Mouse (Mus musculus): ENCODE results near the gene Xylt1. TPM values are rescaled to one million over a fixed set of nuclear protein-coding genes. Genes with fewer than 3 reads are reported as not detected.

The Xylt1 gene
- polyA plus RNA-seq, 1 experiment from 2014 or later: 1.4 TPM

DNA sequence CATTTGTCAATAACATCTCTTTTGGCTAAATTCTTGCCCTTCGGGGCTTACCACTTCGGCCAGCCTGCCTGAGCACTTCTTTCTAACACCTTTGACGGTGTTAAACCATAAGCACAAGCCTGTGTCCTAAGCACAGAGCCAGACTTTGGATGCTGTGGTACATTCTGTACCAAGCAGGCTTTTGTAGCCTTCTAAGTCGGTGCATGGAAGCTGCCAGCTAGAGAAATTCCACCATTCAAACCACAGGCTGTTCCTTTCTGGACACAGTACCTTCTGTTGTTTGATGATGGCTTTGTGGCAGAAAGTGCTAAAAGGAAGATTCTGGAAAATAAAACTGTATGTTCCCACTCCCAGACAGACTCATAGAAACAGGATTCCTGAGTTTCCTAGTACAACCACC lies 277.4 kb downstream of the Xylt1 start:
- H3K36me3 ChIP-seq: no peaks in the 10 kb centered on the region; the same call in 1 of the 2 replicates
- H3K9me3 ChIP-seq (replicated peaks): no peaks in the 10 kb centered on the region
- no peaks in the 10 kb centered on the region for H3K4me1 ChIP-seq (replicated peaks)
- H3K4me2 ChIP-seq: no peak overlapping the region
- H3K27ac ChIP-seq (ENCODE audit: poor library complexity, severe bottlenecking): no peak overlapping the region
- H3K27me3 ChIP-seq (replicated peaks): no peaks in the 10 kb centered on the region
- ATAC-seq (ENCODE audit: insufficient number of reproducible peaks, low FRiP score): no peak
- 83% methylated on average over 4 of the region's 4 CpGs for whole genome bisulfite sequencing
- H3K9ac ChIP-seq: no peak overlapping the region
- no peak overlapping the region for H3K4me3 ChIP-seq

GRCm38 (mm10) chr7:117658739-117659138 lies 278.0 kb downstream of the Xylt1 start:
- no peak overlapping the region for H3K4me2 ChIP-seq
- no peak for ATAC-seq (ENCODE audit: insufficient number of reproducible peaks, low FRiP score)
- no peak overlapping the region for H3K4me3 ChIP-seq

GRCm38 (mm10) chr7:117667286-117667685 lies 286.5 kb downstream of the Xylt1 start:
- no peak overlapping the region for H3K9ac ChIP-seq
- H3K27me3 ChIP-seq (replicated peaks): no peaks in the 10 kb centered on the region
- H3K4me1 ChIP-seq (replicated peaks): no peaks in the 10 kb centered on the region
- no peak overlapping the region for H3K27ac ChIP-seq (ENCODE audit: poor library complexity, severe bottlenecking)
- no peak for ATAC-seq (ENCODE audit: insufficient number of reproducible peaks, low FRiP score)
- WGBS: 89% methylated on average over 10 of the region's 10 CpGs
- H3K36me3 ChIP-seq: no peaks in the 10 kb centered on the region; the same call in 1 of the 2 replicates
- H3K9me3 ChIP-seq (replicated peaks): no peaks in the 10 kb centered on the region
- H3K4me3 ChIP-seq: no peak overlapping the region
- no peak overlapping the region for H3K4me2 ChIP-seq

More at GRCm38 (mm10) chr7:117658739-117659138, 278.0 kb downstream of the Xylt1 start:
- Histone ChIP-seq H3K27me3 (replicated peaks) (no peaks in the 10 kb centered on the region), H3K9me3 (replicated peaks) (no peaks in the 10 kb centered on the region), H3K4me1 (replicated peaks) (no peaks in the 10 kb centered on the region), H3K27ac (ENCODE audit: poor library complexity, severe bottlenecking) (no peak overlapping the region), H3K9ac (no peak overlapping the region), H3K36me3 (no peaks in the 10 kb centered on the region; the same call in 1 of the 2 replicates)
- WGBS: 61% methylated on average over 4 of the region's 4 CpGs

GRCm38 (mm10) chr7:117668226-117668625 lies 287.4 kb downstream of the Xylt1 start:
- WGBS: 73% methylated on average over 9 of the region's 9 CpGs
- no peak overlapping the region for H3K9ac ChIP-seq
- H3K27me3 ChIP-seq (replicated peaks): no peaks in the 10 kb centered on the region
- H3K4me3 ChIP-seq: no peak overlapping the region
- no peak overlapping the region for H3K27ac ChIP-seq (ENCODE audit: poor library complexity, severe bottlenecking)
- no peaks in the 10 kb centered on the region for H3K4me1 ChIP-seq (replicated peaks)
- no peaks in the 10 kb centered on the region; the same call in 1 of the 2 replicates for H3K36me3 ChIP-seq
- ATAC-seq (ENCODE audit: insufficient number of reproducible peaks, low FRiP score): no peak
- no peak overlapping the region for H3K4me2 ChIP-seq
- H3K9me3 ChIP-seq (replicated peaks): no peaks in the 10 kb centered on the region

- H3K9me3 ChIP-seq (replicated peaks): no peaks in the 10 kb centered on the region
- no peak overlapping the region for H3K4me3 ChIP-seq
- no peaks in the 10 kb centered on the region for H3K4me1 ChIP-seq (replicated peaks)
- no peak overlapping the region for H3K9ac ChIP-seq
- H3K36me3 ChIP-seq: no peaks in the 10 kb centered on the region; the same call in 1 of the 2 replicates
- ATAC-seq (ENCODE audit: insufficient number of reproducible peaks, low FRiP score): no peak
- 81% methylated on average over 7 of the region's 7 CpGs for WGBS
- H3K4me2 ChIP-seq: no peak overlapping the region
- no peaks in the 10 kb centered on the region for H3K27me3 ChIP-seq (replicated peaks)
- H3K27ac ChIP-seq (ENCODE audit: poor library complexity, severe bottlenecking): no peak overlapping the region
These were observed 291.4 kb downstream of the Xylt1 start for GRCm38 (mm10) chr7:117672121-117672591.

- no peak for ATAC-seq (ENCODE audit: insufficient number of reproducible peaks, low FRiP score)
- Histone ChIP-seq H3K4me2 (no peak overlapping the region), H3K27me3 (replicated peaks) (peaks cover 7% of the 10 kb centered on the region; the same call in 1 of the 2 replicates), H3K27ac (ENCODE audit: poor library complexity, severe bottlenecking) (no peak overlapping the region), H3K36me3 (no peaks in the 10 kb centered on the region), H3K9me3 (replicated peaks) (no peaks in the 10 kb centered on the region), H3K4me3 (no peak overlapping the region), H3K9ac (no peak overlapping the region), H3K4me1 (replicated peaks) (peaks cover 6% of the 10 kb centered on the region; the same call in 1 of the 2 replicates)
- WGBS: 26% methylated on average over 5 of the region's 5 CpGs
These were observed 305.6 kb downstream of the Xylt1 start for GRCm38 (mm10) chr7:117686120-117686996.

- no peak overlapping the region for H3K4me2 ChIP-seq
- no peak for ATAC-seq (ENCODE audit: insufficient number of reproducible peaks, low FRiP score)
- no peak overlapping the region for H3K27ac ChIP-seq (ENCODE audit: poor library complexity, severe bottlenecking)
- no peaks in the 10 kb centered on the region for H3K9me3 ChIP-seq (replicated peaks)
- peaks cover 7% of the 10 kb centered on the region; the same call in 1 of the 2 replicates for H3K27me3 ChIP-seq (replicated peaks)
- no peaks in the 10 kb centered on the region for H3K36me3 ChIP-seq
- no peak overlapping the region for H3K4me3 ChIP-seq
- H3K4me1 ChIP-seq (replicated peaks): peaks cover 6% of the 10 kb centered on the region; the same call in 1 of the 2 replicates
- WGBS: 83% methylated on average over 3 of the region's 3 CpGs
- H3K9ac ChIP-seq: no peak overlapping the region
These were observed 306.2 kb downstream of the Xylt1 start for GRCm38 (mm10) chr7:117686997-117687302.

GRCm38 (mm10) chr7:117695612-117696011 lies 314.8 kb downstream of the Xylt1 start:
- no peak overlapping the region for H3K4me2 ChIP-seq
- H3K9ac ChIP-seq: no peak overlapping the region
- no peaks in the 10 kb centered on the region for H3K36me3 ChIP-seq
- no peaks in the 10 kb centered on the region for H3K9me3 ChIP-seq (replicated peaks)
- WGBS: 76% methylated on average over 4 of the region's 4 CpGs
- ATAC-seq (ENCODE audit: insufficient number of reproducible peaks, low FRiP score): no peak
- H3K27me3 ChIP-seq (replicated peaks): no peaks in the 10 kb centered on the region
- no peak overlapping the region for H3K27ac ChIP-seq (ENCODE audit: poor library complexity, severe bottlenecking)
- no peak overlapping the region for H3K4me3 ChIP-seq
- no peaks in the 10 kb centered on the region for H3K4me1 ChIP-seq (replicated peaks)

GRCm38 (mm10) chr7:117697681-117698080 lies 316.9 kb downstream of the Xylt1 start:
- no peak for ATAC-seq (ENCODE audit: insufficient number of reproducible peaks, low FRiP score)
- 85% methylated on average over 4 of the region's 4 CpGs for WGBS

GRCm38 (mm10) chr7:117698551-117699114 lies 317.9 kb downstream of the Xylt1 start:
- no peak overlapping the region for H3K4me3 ChIP-seq
- no peaks in the 10 kb centered on the region for H3K36me3 ChIP-seq
- no peak overlapping the region for H3K4me2 ChIP-seq
- H3K9me3 ChIP-seq (replicated peaks): no peaks in the 10 kb centered on the region
- no peak overlapping the region for H3K27ac ChIP-seq (ENCODE audit: poor library complexity, severe bottlenecking)
- WGBS: 90% methylated on average over 1 of the region's 1 CpGs
- H3K27me3 ChIP-seq (replicated peaks): no peaks in the 10 kb centered on the region; the same call in 1 of the 2 replicates
- H3K4me1 ChIP-seq (replicated peaks): no peaks in the 10 kb centered on the region
- no peak for ATAC-seq (ENCODE audit: insufficient number of reproducible peaks, low FRiP score)
- H3K9ac ChIP-seq: no peak overlapping the region

More at GRCm38 (mm10) chr7:117697681-117698080, 316.9 kb downstream of the Xylt1 start:
- H3K4me2 ChIP-seq: no peak overlapping the region
- no peaks in the 10 kb centered on the region for H3K36me3 ChIP-seq
- no peak overlapping the region for H3K9ac ChIP-seq
- no peaks in the 10 kb centered on the region for H3K4me1 ChIP-seq (replicated peaks)
- H3K27ac ChIP-seq (ENCODE audit: poor library complexity, severe bottlenecking): no peak overlapping the region
- no peaks in the 10 kb centered on the region for H3K9me3 ChIP-seq (replicated peaks)
- no peak overlapping the region for H3K4me3 ChIP-seq
- H3K27me3 ChIP-seq (replicated peaks): no peaks in the 10 kb centered on the region

- Histone ChIP-seq H3K27ac (ENCODE audit: poor library complexity, severe bottlenecking) (no peak overlapping the region), H3K4me3 (no peak overlapping the region), H3K9me3 (replicated peaks) (no peaks in the 10 kb centered on the region), H3K36me3 (no peaks in the 10 kb centered on the region), H3K4me1 (replicated peaks) (no peaks in the 10 kb centered on the region), H3K27me3 (replicated peaks) (no peaks in the 10 kb centered on the region; the same call in 1 of the 2 replicates), H3K9ac (no peak overlapping the region), H3K4me2 (no peak overlapping the region)
- ATAC-seq (ENCODE audit: insufficient number of reproducible peaks, low FRiP score): no peak
- 75% methylated on average over 4 of the region's 4 CpGs for WGBS
These were observed 318.7 kb downstream of the Xylt1 start for GRCm38 (mm10) chr7:117699343-117699985.
